Mouse (Mus musculus): ENCODE data around the gene Slc25a22.
"Not testable (repeated sequence)": the region's sequence is repeated elsewhere in the genome, so short reads cannot be mapped to it uniquely, and the experiment has no call there.

Slc25a22 gene

GRCm38 (mm10) chr7:141457236-141457635 lies 19.5 kb upstream of the Slc25a22 start:
- DNase-seq = no peak

- DNase-seq = no peak
Observed at GRCm38 (mm10) chr7:141456739-141457138, 19.0 kb upstream of the Slc25a22 start.

GRCm38 (mm10) chr7:141455610-141456314 lies 18.1 kb upstream of the Slc25a22 start:
- DNase-seq = peak; percentile 66

GRCm38 (mm10) chr7:141454967-141455551 lies 17.4 kb upstream of the Slc25a22 start, which contains the start of gene Pnpla2:
Gene Pnpla2, plus strand, starts transcription at chr7:141455198.
- DNase-seq = peak; percentile 88

- no peak for DNase-seq
Observed at GRCm38 (mm10) chr7:141453636-141454035, 15.9 kb upstream of the Slc25a22 start.

GRCm38 (mm10) chr7:141451928-141452327 lies 14.2 kb upstream of the Slc25a22 start:
- DNase-seq = no peak

- DNase-seq = peak; percentile 91
Observed at GRCm38 (mm10) chr7:141447110-141447991, 9.7 kb upstream of the Slc25a22 start, which contains the start of gene Rplp2. Gene Rplp2, plus strand, starts transcription at chr7:141447370.

GRCm38 (mm10) chr7:141446374-141446773 lies 8.7 kb upstream of the Slc25a22 start:
- DNase-seq = not testable (repeated sequence)

GRCm38 (mm10) chr7:141443828-141444237 lies 6.1 kb upstream of the Slc25a22 start, which contains the start of gene Pidd1:
Gene Pidd1, minus strand, starts transcription at chr7:141444025.
- DNase-seq = peak; percentile 20

GRCm38 (mm10) chr7:141443081-141443821 lies 5.6 kb upstream of the Slc25a22 start:
- DNase-seq = peak; percentile 39

- peak; percentile 26 for DNase-seq
Observed at GRCm38 (mm10) chr7:141442199-141442598, 4.5 kb upstream of the Slc25a22 start.

- DNase-seq = peak; percentile 39
Observed at GRCm38 (mm10) chr7:141441460-141441859, 3.8 kb upstream of the Slc25a22 start.

GRCm38 (mm10) chr7:141440613-141441012 lies 2.9 kb upstream of the Slc25a22 start:
- DNase-seq = peak; percentile 67

- DNase-seq = peak; percentile 41
Observed at GRCm38 (mm10) chr7:141439811-141440210, 2.1 kb upstream of the Slc25a22 start.

GRCm38 (mm10) chr7:141439140-141439679 lies 1.5 kb upstream of the Slc25a22 start:
- DNase-seq = peak; percentile 44

- peak; percentile 86 for DNase-seq
Observed at GRCm38 (mm10) chr7:141438201-141438968, 693 bp upstream of the Slc25a22 start.

- no peak for DNase-seq
Observed at GRCm38 (mm10) chr7:141436523-141436892, 1.2 kb downstream of the Slc25a22 start.

- DNase-seq = peak; percentile 50
Observed at GRCm38 (mm10) chr7:141435856-141436522, 1.7 kb downstream of the Slc25a22 start.

- DNase-seq = peak; percentile 73
Observed at GRCm38 (mm10) chr7:141435129-141435855, 2.4 kb downstream of the Slc25a22 start.

GRCm38 (mm10) chr7:141434464-141434863 lies 3.2 kb downstream of the Slc25a22 start:
- peak; percentile 80 for DNase-seq
